Mouse (Mus musculus) spleen, adult 2 months (tissue): ENCODE results near the gene Rap1b.

Experiments
- CTCF ChIP-seq: fragments of 200-500 bp; IDR thresholded peaks from 2 replicates; pipeline ENCODE4 v1.5.1; 2011; ENCODE audit warnings: mild to moderate bottlenecking, inconsistent platforms; ENCODE audit not compliant: insufficient read depth, insufficient read length, insufficient replicate concordance; ENCODE audit errors: extremely low read depth
- POLR2A ChIP-seq: fragments of 200-500 bp; IDR thresholded peaks from 2 replicates; pipeline ENCODE4 v1.6.1; 2011; ENCODE audit warnings: low read depth, low read length, inconsistent platforms

GRCm38 (mm10) chr10:117797106-117797505, 48.7 kb downstream of the Rap1b start:
- no peak for TF ChIP-seq CTCF
- no peak for TF ChIP-seq POLR2A
